Mouse (Mus musculus) erythroblast, embryonic 14.5 days (primary cell): ENCODE measurements around the gene Fbxw8.

Experiments
- GATA1 ChIP-seq: IDR thresholded peaks from 2 replicates; pipeline ENCODE4 v1.6.1; 2012; ENCODE audit warnings: low read length, inconsistent platforms, mixed read lengths
- TAL1 ChIP-seq: IDR thresholded peaks from 3 replicates; pipeline ENCODE4 v1.6.1; 2012; ENCODE audit warnings: low read length, inconsistent platforms, mixed read lengths

- TF ChIP-seq TAL1 (no peak), GATA1 (no peak)
Measured at GRCm38 (mm10) chr5:118186903-118187633, 31.8 kb upstream of the Fbxw8 start.
